Mouse (Mus musculus): ENCODE measurements around the gene Mia3.
"Not testable (repeated sequence)": the region's sequence is repeated elsewhere in the genome, so short reads cannot be mapped to it uniquely, and the experiment has no call there.

The Mia3 gene

DNA sequence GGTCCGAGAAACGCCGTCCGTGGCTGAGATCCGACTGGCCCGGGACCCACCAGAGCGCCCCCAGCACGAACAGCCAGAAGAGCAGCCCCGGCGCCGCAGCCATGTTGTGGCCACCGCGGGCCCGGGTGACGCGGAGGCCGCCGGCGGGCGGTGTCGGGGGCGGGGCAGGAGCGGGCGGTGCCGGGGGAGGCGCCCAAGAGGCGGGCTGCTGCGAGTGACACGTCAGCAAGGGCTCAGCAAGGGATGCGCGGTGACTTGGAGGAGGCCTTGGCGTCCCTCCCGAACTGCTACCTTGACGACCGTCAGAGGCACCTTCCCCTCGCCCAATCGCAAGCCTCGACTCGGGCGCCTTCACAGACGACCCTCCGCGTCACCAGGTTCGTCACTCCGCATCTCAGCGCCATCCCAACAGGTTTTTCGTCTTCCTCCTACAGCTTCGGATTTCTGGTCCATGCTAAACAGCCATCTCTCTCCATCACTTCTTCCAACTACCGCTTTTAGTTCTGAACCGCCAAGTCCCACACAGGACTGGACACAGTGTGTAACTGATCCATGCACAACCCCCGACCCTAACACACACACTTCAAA lies at the start of gene Mia3:
Mia3 (minus strand) TSS at position 127 of the 588 bp plus-strand sequence.
- peak; percentile 99 for DNase-seq (ENCODE audit: low read depth)

DNA sequence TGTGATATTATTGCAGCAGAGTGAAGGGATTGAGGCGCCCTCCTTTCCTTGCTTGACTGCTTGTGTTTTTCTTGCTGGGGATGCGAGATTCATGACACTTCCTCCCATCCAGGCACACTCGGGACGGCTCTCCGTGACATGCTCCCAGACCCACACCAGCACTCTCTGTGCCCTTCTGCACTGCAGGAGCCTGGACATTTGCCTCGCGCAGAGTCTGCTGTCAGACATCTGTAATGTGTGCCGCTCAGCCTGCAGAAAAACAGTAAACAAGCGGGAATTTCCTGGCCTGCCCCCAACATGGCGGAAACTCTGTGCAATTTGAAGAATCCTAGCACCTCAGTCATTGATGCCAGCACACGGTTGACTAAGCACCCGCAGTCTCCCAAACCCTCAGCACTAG lies 48.5 kb upstream of the Mia3 start, which contains the start of gene Hhipl2:
Hhipl2 (plus strand) TSS at position 343 of the 400 bp plus-strand sequence.
- DNase-seq (ENCODE audit: low read depth): peak; percentile 43

DNA sequence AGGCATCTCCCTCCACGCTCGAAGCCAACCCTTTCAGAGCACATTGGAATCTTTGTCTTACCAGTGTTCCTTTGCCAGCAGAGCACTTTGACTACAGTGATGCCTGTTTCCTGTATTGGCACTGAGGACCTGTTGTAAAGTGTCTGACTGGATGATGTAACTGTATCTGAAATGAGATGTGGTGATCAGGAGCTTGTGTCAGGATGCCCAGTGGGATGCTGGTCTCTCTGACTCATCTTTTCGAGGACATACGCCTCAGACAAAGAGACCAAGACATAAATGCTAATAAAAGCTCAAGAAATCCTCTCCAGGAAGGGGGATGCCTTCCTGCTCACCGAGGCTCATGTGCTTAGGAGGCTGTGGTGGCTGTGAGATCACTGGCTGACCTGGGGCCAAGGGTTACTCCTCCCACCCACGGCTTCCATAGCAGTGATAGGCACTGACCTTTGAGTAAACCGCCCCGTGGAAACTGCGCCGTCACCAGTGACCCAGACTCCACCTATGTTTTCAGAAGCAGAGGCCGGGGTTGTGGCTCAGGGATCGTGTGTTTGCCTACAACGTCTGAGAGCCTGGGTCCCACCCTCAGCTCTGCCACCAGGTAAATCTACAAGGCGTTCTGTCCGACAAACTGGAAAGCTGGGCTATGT lies 44.9 kb upstream of the Mia3 start:
- no peak for DNase-seq (ENCODE audit: low read depth)

DNA sequence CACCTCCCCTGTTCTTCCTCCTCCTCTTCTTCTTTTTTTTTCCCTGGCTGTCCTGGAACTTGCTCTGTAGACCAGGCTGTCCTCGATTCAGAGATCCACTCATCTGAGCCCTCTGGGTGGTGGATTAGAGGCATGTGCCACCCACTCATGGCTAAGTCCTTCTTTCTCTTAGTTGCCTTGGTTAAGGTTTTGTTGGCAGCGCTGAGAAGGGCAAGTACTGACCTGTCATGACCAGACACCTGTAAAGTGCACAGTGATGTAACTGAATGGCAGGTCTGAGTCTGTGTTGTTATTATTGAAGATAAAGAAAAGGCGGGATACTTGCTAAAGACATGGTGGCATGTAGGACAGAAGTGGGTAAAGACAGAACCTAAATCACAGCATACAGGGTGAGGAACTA lies 34.0 kb upstream of the Mia3 start:
- no peak for DNase-seq (ENCODE audit: low read depth)

DNA sequence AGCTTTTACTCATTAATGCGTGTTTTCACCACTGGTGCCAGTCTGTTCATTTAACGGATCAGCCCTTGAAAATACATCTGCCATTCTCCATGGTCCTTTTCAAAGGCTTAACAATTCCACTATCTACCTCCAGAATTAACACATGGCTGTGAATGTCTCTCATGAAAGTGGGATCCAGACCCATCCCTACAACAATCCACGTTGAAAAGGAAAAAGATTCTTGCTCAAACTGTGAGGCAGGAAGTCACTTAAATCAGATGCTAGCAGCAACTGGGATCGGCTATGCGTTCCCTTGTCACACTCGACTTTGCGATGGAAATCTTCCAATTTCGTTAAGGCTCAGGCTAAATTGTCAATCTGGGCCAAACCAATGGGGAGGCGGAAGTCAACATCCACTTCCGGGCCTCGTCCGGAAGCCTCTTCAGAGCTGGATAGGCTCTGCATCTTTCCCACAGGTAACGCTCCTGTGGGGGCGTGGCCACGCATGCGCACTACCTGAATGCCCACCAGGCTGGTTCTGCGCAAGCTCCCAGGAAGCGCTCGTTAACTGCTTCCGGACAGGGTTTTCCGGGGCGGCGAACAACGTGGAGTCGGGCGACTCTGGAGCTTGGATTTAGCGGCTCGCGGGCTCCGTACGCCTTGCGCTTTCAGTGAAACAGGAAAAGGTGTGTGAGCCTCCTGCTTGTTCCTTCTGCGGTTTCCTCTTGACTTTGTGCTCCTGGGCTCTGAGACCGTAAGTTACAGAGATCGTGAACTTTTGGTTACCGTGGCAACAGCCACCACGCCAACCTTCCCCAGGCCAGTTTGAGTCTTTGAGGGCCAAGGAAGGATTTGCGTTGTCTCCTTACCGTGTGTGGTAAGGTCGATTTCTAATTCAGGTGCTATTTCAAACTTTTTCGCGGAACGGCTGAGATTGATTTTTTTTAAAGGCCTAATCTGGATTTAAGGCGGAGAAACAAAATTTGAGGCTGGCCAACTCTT lies 19.4 kb upstream of the Mia3 start, which contains the start of gene Taf1a:
Taf1a (plus strand) TSS at position 556 of the 981 bp plus-strand sequence.
- DNase-seq (ENCODE audit: low read depth): peak; percentile 97

DNA sequence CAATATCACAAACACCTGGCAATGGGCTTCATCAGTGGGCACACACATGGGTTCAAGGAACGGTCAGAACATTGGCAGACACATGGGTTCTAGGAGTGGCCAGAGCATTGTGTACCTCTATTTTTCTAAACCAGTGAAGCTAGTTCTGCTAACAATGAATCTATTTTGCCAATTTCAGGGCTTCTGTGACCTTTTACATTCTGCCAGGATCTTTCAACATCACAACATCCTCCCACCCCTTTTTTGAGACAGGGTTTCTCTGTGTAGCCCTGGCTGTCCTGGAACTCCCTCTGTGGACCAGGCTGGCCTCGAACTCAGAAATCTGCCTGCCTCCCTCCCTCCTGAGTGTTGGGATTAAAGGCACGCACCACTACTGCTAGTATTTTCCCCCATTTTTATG lies 18.1 kb upstream of the Mia3 start:
- not testable (repeated sequence) for DNase-seq (ENCODE audit: low read depth)

DNA sequence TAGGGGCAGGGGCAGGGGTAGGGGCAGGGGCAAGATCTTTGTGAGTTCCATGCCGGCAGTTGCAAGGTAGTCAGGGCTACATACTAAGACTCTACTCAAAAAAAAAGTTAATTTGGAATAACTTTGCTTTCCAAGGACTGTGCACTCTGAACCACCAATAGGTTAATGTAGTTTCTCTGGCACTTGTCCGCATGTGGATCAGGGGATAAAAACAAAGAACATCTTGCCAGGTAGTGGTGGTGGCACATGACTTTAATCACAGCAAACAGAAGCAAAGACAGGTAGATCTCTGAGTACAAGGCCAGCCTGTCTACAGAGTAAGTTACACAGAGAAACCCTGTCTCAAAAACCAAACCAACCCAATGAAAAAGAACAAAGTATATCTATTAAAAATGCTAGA lies 13.3 kb upstream of the Mia3 start:
- no peak for DNase-seq (ENCODE audit: low read depth)

DNA sequence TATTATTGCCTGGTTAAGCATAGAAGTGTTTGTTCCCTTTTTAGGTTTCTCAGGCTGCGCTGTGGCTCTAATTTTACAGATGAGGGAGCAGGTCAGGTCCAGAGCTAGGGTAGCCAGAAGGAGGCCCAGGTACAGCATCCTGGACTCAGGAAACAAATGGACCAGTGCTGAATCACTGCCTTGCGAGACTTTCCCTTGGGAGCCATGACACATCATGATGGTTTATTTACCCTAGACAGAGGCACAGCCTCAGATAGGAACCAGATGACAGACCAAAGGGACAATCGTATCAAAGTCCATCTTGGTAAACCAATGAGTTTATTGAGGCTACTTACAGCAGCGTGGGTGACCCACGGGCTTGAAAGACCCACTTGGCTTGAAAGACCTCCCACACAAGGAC lies 12.5 kb upstream of the Mia3 start:
- peak; percentile 62 for DNase-seq (ENCODE audit: low read depth)

DNA sequence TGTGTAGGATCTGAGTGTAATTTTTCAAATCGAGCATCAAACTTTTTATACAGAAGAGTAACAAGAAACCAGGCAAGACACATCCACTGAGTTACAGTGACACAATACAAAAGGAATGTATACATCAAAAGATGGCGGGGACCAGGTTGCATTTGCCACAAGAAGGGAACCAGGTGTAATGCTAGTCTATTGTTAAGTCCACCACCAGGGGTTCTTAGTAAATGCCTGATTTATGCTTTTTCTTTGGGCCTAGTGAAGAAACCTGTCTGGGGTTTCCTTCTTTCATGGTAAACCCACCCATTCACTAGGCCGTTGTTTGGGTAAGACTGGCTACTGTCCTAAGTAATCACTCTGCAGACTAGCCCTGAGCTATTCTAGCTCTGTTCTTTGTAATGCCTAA lies 10.0 kb upstream of the Mia3 start:
- DNase-seq (ENCODE audit: low read depth): not testable (repeated sequence)

DNA sequence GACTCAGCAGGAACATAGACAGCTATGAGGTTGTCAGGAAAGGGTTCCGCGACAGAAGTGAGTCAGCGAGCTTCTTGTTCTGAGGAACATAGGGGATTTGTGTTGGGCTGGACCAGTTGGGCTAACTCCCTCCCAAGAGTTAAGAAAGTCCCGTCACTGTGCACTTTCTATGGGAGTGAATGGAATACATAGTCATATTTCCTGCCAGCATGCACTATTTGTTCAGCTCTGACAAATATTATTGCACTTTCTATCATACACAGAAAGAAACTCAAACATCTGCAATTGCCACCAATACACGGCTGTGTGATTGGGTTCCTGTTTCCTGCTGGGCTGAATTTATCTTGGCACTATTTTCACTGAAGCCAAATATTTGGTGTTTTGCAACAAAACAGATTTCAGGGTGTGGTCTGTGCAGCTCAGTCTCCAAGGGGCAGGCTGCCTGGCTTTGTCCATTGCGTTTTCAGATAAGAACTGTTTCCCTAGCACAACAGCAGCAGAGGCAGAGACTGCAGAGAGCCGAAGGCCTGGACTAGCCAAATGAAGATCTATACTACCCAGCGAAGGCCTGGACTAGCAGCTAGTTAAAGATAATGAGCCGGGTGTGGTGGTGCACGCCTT lies 9.1 kb upstream of the Mia3 start:
- DNase-seq (ENCODE audit: low read depth): peak; percentile 76

DNA sequence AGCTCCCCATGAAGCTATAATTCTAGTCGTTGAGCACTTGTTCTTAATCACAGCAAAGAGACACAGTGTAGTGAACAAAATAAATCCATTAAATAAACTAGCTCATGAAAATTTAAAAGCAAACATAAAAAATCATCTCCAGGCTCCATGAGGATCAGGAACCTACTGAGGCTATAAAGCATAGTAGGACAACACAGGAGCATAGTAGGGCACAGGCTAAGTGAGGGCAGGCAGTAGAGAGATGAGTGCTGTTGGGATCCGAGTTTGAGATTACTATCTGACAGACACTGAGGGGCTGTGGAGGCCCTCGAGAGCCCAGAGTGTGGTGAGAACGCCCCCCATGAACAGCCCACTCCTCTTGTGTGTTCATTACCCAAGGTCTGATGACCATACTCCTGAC lies 7.7 kb upstream of the Mia3 start:
- DNase-seq (ENCODE audit: low read depth): no peak

DNA sequence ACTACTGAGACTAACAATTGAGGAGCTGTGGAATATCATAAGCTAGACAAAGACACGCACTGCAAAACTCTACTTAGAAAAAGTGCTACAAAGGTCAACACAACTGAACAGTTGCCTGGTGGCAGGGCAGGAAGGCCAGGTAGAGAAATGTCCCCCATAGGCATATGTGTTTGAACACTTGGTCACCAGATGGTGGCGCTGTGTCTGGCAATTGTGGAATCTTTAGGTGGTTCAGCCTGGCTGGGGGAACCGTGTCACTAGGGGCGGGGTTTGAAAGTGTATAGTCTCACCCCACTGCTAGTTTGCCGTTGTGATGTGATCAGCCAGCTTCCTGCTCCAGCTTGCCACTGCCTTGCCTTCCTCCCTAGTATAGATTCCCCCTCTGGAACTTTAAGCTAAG lies 5.4 kb upstream of the Mia3 start:
- peak; percentile 16 for DNase-seq (ENCODE audit: low read depth)

DNA sequence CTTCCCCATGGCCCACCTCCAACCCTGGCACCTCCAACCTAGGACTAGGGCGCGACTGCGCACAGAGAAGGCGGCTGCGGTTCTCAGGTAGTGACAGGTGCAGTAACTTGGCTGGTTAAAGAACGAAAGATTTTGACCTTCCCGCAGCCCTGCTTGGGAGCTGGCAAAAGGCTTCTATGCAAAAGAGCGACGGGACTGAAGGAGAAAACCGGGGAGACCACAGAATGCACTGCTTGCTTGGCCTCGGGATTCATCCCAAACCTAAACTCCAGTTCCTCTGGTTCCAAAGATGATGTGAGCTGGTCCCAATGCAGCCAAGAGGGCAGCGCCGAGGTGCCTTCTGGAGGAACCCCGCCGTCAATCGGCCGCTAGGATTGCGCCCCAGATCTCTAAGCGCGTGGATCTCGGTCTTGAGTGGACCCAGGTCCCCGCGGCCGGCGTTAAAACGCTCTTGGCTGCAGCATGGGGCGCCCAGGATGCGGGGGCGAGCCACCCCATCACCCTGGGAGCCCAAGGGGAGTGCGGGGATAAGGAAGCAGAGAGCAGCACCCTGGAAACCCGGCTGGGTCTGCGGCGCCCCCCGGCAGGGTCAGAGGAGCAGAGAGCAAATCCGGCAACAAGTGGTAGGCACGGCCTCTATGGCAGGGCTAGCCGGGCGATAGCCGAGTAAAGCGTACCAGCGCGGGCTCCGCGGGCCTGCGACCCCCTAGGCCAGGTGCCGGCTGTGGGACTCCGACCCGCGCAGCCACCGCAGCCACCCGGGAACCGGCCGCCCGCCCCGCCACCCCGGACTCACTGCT lies 552 bp downstream of the Mia3 start:
- DNase-seq (ENCODE audit: low read depth): peak; percentile 48

DNA sequence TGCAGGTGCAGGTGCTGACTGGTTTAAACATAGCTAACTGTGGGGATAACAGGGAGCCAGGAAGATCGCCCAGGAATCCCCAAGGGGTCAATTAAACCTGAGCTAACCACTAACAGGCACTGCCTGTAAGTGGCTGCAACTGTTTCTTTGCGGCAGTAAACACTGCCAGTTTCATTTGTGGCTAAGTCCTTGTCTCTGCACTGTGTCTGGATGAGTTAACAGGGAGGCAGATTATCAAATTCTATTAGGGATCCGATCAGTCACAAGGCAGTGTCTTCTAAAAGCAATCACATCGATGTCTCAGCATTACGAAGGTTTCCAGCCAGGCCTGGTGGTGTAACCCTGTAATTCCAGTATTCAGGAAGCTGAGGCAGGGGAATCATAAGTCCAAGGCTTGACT lies 3.0 kb downstream of the Mia3 start:
- no peak for DNase-seq (ENCODE audit: low read depth)

DNA sequence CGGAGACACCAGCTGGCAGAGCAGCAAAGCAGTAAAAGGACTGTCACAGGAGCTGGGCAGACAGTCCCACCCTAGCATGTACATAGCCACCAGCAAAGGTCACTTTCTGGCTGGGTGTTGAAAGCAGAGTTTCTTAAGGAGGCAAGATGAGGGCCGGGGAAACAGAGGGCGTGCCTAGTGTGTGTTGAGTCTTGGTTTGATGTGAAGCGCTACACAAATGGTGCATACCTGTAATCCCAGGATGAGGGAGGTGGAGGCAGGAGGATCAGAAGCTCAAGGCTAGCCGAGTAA lies 5.8 kb downstream of the Mia3 start:
- no peak for DNase-seq (ENCODE audit: low read depth)

DNA sequence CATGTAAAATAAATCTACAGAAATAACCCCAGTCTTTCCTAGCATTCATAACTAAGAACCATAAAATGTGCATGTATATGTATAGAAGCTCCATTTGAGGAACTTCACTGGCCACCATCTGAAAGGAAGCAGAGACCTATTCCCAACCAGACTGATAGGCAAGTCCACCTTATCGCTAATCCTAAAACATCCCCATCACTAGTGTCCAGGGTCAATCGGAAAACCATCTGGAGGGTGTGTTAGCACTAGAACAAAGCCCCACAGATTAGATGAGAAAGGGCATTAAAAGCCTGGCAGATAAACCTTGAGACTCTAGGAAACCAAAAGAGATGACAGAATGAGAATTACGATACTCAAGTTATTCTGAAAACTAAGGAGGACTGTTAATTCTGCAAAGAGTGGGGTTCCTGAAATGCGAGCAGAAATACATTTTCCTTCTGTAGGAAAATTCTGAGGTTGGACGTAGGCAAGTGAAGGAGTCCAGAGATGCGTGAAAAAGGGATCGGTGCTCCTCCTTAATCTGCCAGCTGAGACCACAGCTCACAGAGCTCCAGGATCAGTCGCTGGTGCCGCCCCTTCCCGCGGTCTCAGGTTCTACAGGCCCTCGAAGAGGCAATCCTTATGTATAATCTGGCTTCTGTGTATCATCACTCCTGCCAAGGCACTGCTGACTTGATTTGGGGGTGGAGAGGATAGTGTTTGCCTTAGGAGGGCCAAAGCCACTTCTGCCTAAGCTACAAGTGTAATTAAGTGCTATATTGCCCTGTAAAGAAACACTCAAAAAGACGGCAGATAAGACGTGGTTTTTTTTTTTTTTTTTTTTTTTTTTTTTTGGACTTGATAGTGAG lies 6.4 kb downstream of the Mia3 start:
- DNase-seq (ENCODE audit: low read depth): no peak

DNA sequence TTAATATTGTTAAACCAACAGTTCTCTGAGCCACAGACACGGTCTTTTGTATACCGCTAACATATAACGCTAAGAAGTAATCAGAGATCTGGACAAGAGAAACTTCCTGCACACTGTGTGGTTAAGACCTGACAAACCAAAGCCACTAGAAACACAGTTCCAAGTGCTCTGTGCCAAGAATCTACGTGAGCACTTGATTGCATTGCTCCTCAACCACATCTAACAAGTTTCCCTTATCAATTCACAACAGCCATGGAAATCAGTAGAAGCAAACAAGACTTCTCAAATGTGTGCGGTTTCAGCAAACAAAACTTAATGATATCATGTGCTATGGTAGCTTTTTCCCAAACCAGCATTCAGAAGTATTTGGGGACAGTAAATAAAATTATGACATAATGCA lies 7.1 kb downstream of the Mia3 start:
- DNase-seq (ENCODE audit: low read depth): no peak

DNA sequence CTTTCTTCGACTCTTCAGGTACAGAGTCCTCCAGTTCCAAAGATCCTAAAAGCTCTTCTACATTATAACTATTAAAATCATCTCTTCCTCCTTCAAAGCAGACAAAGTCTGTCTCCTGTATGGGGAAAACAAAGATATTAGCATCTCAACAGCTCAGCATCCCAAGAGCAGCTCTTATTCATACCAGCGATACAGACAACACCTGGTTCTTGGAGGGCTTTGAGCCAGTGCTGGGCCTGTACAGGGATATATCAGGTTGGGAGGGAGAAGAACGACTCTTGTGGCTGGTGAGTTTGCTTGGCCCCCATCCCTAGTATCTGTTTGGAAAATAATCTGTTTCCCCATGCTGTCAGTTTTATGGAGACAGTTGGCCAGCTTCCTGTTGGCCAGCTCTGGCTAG lies 10.5 kb downstream of the Mia3 start:
- no peak for DNase-seq (ENCODE audit: low read depth)

DNA sequence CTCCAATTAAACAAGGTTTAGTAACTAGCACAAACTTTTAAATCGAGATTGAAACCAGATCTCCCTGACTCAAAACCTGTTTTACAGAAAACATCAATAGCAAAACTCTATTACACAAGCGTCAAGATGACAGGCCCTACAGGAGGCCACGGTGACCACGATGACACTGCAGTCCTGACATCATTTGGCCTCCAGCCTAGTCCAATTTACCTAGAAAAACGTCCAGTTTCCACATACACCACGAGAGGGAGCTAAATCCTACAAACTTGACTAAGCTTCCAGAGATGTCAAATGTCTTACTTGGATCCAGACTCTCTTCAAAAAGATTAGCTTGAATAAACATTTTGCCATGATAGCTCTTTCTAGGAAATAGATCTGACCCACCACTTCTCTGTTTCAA lies 19.5 kb downstream of the Mia3 start:
- peak; percentile 92 for DNase-seq (ENCODE audit: low read depth)

DNA sequence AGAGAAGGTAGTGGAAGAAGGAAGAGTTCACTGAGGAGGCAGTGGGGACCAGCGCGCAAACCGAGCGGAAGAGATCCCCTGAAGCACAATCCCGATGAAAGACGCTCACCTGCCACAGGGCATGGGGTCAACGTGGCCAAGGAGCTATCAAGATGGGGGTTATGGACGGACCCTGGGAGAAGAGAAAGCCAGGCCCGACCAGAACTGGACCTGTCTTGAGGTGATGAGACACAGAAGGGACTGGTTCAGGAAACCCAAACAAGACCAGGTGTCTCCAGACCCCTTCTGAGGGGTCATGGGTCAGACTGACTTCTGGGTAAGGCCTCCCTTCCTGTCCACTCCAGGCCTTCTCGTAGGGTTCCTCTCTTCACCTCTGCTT lies 23.5 kb downstream of the Mia3 start:
- peak; percentile 9 for DNase-seq (ENCODE audit: low read depth)

Measured in NIH3T3 (cell line).